Mouse (Mus musculus): ENCODE measurements around the gene Tnxb. TPM values are rescaled to one million over a fixed set of nuclear protein-coding genes. Genes with fewer than 3 reads are reported as not detected.

Gene Tnxb
- total RNA-seq, 1 experiment from 2014 or later = not detected

- ATAC-seq (replicated peaks; ENCODE audit: low read depth, poor library complexity, severe bottlenecking) = no peak
Measured at GRCm38 (mm10) chr17:34658145-34658544, 12.2 kb upstream of the Tnxb start.

GRCm38 (mm10) chr17:34658591-34658990 lies 11.7 kb upstream of the Tnxb start:
- ATAC-seq (replicated peaks; ENCODE audit: low read depth, poor library complexity, severe bottlenecking) = no peak

- peak; percentile 44; the same call in 1 of the 2 replicates for ATAC-seq (replicated peaks; ENCODE audit: low read depth, poor library complexity, severe bottlenecking)
Measured at GRCm38 (mm10) chr17:34659181-34659896, 11.0 kb upstream of the Tnxb start.

GRCm38 (mm10) chr17:34659897-34660214 lies 10.5 kb upstream of the Tnxb start:
- ATAC-seq (replicated peaks; ENCODE audit: low read depth, poor library complexity, severe bottlenecking) = no peak

GRCm38 (mm10) chr17:34660259-34660820 lies 10.0 kb upstream of the Tnxb start:
- no peak for ATAC-seq (replicated peaks; ENCODE audit: low read depth, poor library complexity, severe bottlenecking)

GRCm38 (mm10) chr17:34661121-34661591 lies 9.2 kb upstream of the Tnxb start:
- no peak for ATAC-seq (replicated peaks; ENCODE audit: low read depth, poor library complexity, severe bottlenecking)

GRCm38 (mm10) chr17:34662468-34662867 lies 7.9 kb upstream of the Tnxb start:
- no peak for ATAC-seq (replicated peaks; ENCODE audit: low read depth, poor library complexity, severe bottlenecking)

- ATAC-seq (replicated peaks; ENCODE audit: low read depth, poor library complexity, severe bottlenecking) = no peak
Measured at GRCm38 (mm10) chr17:34662978-34663377, 7.4 kb upstream of the Tnxb start.

GRCm38 (mm10) chr17:34663558-34663957 lies 6.8 kb upstream of the Tnxb start:
- ATAC-seq (replicated peaks; ENCODE audit: low read depth, poor library complexity, severe bottlenecking) = no peak

- ATAC-seq (replicated peaks; ENCODE audit: low read depth, poor library complexity, severe bottlenecking) = no peak
Measured at GRCm38 (mm10) chr17:34664472-34664871, 5.9 kb upstream of the Tnxb start.

- peak; percentile 22; the same call in 1 of the 2 replicates for ATAC-seq (replicated peaks; ENCODE audit: low read depth, poor library complexity, severe bottlenecking)
Measured at GRCm38 (mm10) chr17:34671151-34672066, 1.1 kb downstream of the Tnxb start.

GRCm38 (mm10) chr17:34672246-34672792 lies 2.0 kb downstream of the Tnxb start:
- no peak for ATAC-seq (replicated peaks; ENCODE audit: low read depth, poor library complexity, severe bottlenecking)

GRCm38 (mm10) chr17:34673139-34673538 lies 2.8 kb downstream of the Tnxb start:
- ATAC-seq (replicated peaks; ENCODE audit: low read depth, poor library complexity, severe bottlenecking) = no peak

- no peak for ATAC-seq (replicated peaks; ENCODE audit: low read depth, poor library complexity, severe bottlenecking)
Measured at GRCm38 (mm10) chr17:34674524-34675204, 4.3 kb downstream of the Tnxb start.

GRCm38 (mm10) chr17:34675205-34676092 lies 5.1 kb downstream of the Tnxb start:
- no peak for ATAC-seq (replicated peaks; ENCODE audit: low read depth, poor library complexity, severe bottlenecking)

- no peak for ATAC-seq (replicated peaks; ENCODE audit: low read depth, poor library complexity, severe bottlenecking)
Measured at GRCm38 (mm10) chr17:34676093-34676460, 5.7 kb downstream of the Tnxb start.

- ATAC-seq (replicated peaks; ENCODE audit: low read depth, poor library complexity, severe bottlenecking) = no peak
Measured at GRCm38 (mm10) chr17:34676671-34677070, 6.3 kb downstream of the Tnxb start.

- no peak for ATAC-seq (replicated peaks; ENCODE audit: low read depth, poor library complexity, severe bottlenecking)
Measured at GRCm38 (mm10) chr17:34680191-34680590, 9.9 kb downstream of the Tnxb start.

GRCm38 (mm10) chr17:34680621-34681020 lies 10.3 kb downstream of the Tnxb start:
- ATAC-seq (replicated peaks; ENCODE audit: low read depth, poor library complexity, severe bottlenecking) = no peak
